Mouse (Mus musculus) splenic B cell, adult 2 months (primary cell): ENCODE results near the gene Pogk.

ENCODE experiments used
- DNase-seq: peaks from one replicate; pipeline ENCODE4 v3.0.0-alpha.2; 2011; ENCODE audit warnings: low read depth, low spot score
- H3K27me3 ChIP-seq: 2 replicates; pipeline ENCODE4 v1.6.1; 2012; ENCODE audit warnings: mild to moderate bottlenecking, low read length, moderate library complexity, mixed read lengths; ENCODE audit not compliant: control insufficient read depth, poor library complexity, insufficient read depth, severe bottlenecking
- H3K36me3 ChIP-seq: 2 replicates; pipeline ENCODE4 v1.6.1; 2012; ENCODE audit warnings: mild to moderate bottlenecking, low read length, moderate library complexity, mixed read lengths; ENCODE audit not compliant: control insufficient read depth, poor library complexity, insufficient read depth, severe bottlenecking

The Pogk gene

DNA sequence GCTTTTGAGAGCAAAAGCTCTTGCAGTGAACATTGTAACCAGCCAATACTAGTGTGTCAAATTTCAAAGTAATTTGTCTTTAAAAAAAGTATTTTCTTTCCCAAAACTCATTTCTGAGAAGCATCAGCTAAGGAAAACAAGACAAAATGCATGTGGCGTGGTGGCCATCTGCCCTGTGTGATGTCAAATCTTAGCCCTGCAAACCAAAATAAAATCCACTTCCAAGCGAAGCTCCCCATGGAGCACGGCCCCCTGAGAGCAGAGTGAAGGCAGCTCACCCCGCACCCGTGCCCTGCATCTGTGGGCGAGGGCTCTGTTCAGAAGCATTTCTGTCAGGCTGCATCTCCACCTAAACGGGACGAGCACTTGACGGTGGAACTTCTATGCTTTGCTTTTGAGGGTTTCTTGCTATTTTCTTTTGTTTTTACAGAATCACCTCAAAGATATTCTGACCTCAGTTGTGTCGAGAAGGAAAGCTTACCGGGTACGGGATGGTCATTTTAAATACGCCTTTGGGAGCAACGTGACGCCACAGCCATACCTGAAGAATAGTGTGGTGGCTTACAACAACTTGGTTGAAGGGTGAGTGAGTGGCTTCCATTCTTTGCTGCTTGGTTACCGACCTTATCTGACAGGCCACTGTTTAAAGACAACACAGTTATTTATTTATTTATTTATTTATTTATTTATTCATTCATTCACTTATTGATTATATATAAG, 20.1 kb downstream of the Pogk start:
- Histone ChIP-seq H3K36me3 (peaks cover 23% of the 10 kb centered on the region), H3K27me3 (no peaks in the 10 kb centered on the region)
- no peak for DNase-seq

DNA sequence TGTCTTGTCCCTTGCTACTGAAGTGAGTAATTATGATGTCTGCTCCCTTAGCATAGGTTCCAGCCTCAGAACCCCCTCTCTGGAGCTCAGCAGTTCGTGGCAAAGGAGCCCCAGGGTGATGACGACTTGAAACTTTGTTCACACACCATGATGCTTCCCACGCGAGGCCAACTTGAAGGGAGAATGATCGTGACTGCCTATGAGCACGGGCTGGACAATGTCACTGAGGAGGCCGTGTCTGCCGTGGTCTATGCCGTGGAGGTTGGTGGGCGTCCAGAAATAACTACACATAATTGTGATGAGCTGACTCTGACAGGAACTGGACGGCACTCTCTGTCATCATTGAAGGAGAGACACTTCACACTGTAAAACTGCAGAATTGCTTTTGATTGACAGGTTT, 21.2 kb downstream of the Pogk start:
- peaks cover 23% of the 10 kb centered on the region for H3K36me3 ChIP-seq
- no peak for DNase-seq
- no peaks in the 10 kb centered on the region for H3K27me3 ChIP-seq

DNA sequence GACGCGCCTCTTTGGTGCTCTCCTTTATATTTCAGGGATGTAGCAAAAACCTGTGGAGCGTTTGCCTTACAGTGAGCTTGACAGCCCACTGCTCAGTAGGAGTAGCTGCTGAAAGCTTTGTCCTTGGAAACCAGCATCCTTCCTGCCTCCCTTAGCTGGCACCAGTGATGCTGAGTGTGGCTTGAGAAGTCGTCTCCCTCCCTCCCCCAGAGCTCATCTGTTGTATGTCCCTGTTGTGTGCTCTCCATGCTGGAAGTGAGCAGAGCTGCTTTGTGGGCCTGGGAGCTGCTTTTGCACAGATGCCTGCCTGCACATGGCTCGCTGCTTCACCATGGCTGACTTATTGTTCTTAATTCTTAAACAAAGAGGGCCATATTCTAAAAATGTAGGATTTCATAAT, 24.2 kb downstream of the Pogk start:
- H3K36me3 ChIP-seq: peaks cover 15% of the 10 kb centered on the region
- H3K27me3 ChIP-seq: no peaks in the 10 kb centered on the region
- DNase-seq: no peak

DNA sequence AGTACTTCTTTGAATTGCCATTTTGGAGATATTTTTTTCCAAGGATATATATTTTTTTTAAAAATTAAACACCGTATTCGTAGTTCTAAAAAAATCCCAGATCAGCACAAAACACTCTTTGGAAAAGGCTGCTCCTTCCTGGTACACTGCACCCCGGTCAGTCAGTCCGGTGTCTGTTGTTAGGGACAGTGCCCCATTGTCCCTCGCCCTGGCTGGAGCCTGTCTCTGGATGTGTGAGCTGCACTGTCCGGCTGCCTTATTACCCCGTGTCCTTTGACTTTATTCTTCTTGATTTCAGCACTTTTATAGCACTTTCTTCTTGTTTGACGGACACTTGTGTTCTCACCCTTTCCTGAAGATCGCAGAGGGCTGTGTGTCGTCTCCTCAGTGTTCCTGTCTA, 25.0 kb downstream of the Pogk start:
- DNase-seq: no peak
- H3K36me3 ChIP-seq: peaks cover 14% of the 10 kb centered on the region
- H3K27me3 ChIP-seq: no peaks in the 10 kb centered on the region

DNA sequence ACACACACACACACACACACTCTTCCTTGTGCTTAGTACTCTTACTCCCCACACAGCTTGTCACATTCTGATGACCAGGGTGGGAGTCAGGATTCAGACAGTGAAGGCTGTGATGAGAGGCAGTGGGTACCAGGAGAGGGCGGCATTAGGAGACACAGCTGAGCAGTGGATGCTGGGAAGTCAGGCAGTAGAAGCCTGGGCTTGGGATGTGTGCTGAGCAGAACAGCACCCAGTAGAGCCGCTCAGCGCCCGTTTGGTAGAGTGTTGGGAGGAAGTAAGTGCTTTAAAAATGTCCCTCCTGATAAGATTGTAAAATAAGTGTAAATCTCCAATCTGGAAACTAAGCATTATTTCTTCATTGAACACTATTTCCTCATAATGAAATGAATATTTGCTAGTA, 27.0 kb downstream of the Pogk start:
- peaks cover 7% of the 10 kb centered on the region for H3K36me3 ChIP-seq
- no peaks in the 10 kb centered on the region for H3K27me3 ChIP-seq
- DNase-seq: no peak

DNA sequence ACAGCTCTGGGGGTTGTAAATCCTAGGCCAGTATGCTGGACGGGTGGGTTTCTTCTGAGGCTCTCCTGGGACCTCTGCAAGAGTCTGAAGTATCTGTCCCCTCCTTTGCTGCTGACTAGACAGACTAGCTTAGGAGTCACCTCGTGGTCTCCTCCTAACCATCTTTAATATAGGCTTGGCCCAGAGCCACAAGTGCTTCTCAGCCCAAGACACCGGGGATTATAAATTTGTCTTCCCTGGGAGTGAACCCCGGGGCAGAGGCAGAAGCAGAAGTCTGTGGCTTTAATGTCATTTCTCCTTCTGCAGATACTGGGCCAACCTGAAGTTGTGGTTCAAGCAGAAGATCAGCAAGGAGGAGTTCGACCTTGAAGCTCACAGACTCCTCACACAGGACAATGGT, 27.8 kb downstream of the Pogk start:
- H3K27me3 ChIP-seq: no peaks in the 10 kb centered on the region
- DNase-seq: no peak
- peaks cover 4% of the 10 kb centered on the region for H3K36me3 ChIP-seq

DNA sequence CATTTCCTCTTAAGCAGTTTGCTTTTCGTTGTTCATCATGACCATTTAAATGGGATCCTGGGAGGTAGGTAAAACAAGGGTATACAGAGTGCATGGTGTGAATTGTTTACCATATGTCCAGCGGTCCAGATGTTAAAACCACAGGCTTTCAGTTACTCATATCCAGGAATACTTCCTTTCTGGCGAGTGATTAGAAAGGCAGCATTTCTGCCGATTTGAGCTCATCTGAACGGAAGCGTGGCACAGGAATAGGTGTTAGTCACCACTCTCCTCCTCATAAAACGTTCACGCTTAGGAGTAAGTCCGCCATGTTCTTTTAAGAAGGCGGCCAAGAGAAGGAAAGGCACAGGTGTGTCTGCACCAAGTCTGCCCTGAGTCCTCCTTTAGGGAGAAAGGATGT, 28.3 kb downstream of the Pogk start:
- H3K36me3 ChIP-seq: peaks cover 4% of the 10 kb centered on the region
- DNase-seq: no peak
- no peaks in the 10 kb centered on the region for H3K27me3 ChIP-seq

GRCm38 (mm10) chr1:166379630-166380231, 29.9 kb downstream of the Pogk start:
- peak; percentile 73 for DNase-seq
- Histone ChIP-seq H3K27me3 (no peaks in the 10 kb centered on the region), H3K36me3 (peaks cover 2% of the 10 kb centered on the region)

- no peaks in the 10 kb centered on the region; the same call in 1 of the 2 replicates for H3K36me3 ChIP-seq
- no peaks in the 10 kb centered on the region for H3K27me3 ChIP-seq
- DNase-seq: peak; percentile 95
Measured at GRCm38 (mm10) chr1:166379013-166379629, 30.5 kb downstream of the Pogk start, which contains the start of gene Tada1. TSS of gene Tada1 (plus strand) at chr1:166379097.

GRCm38 (mm10) chr1:166378431-166379012, 31.1 kb downstream of the Pogk start:
- H3K36me3 ChIP-seq: no peaks in the 10 kb centered on the region; the same call in 1 of the 2 replicates
- DNase-seq: peak; percentile 10
- no peaks in the 10 kb centered on the region for H3K27me3 ChIP-seq

DNA sequence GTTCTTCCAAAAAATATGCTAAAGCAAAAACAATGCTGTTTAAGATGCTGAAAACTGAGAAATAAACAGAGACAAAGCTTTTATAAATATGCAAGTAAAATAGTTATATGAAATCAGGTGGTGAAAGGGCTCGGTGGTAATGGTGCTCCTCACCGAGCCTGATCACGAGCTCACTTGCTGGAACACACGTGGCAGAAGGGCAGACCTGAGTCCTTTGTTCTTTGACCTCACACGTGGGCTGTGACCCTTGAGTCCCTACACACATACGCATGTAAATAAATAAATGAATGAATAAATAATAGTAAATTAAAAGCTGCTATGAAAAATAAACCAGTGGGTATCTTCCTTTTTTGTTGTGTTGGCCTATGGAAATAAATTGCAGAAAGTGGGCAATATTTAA, 32.5 kb downstream of the Pogk start:
- no peaks in the 10 kb centered on the region for H3K36me3 ChIP-seq
- H3K27me3 ChIP-seq: no peaks in the 10 kb centered on the region
- no peak for DNase-seq

- no peaks in the 10 kb centered on the region for H3K36me3 ChIP-seq
- no peak for DNase-seq
- H3K27me3 ChIP-seq: no peaks in the 10 kb centered on the region
Measured at GRCm38 (mm10) chr1:166363122-166363521, 46.5 kb downstream of the Pogk start.

GRCm38 (mm10) chr1:166362659-166363058, 47.0 kb downstream of the Pogk start:
- no peaks in the 10 kb centered on the region for H3K36me3 ChIP-seq
- no peak for DNase-seq

DNA sequence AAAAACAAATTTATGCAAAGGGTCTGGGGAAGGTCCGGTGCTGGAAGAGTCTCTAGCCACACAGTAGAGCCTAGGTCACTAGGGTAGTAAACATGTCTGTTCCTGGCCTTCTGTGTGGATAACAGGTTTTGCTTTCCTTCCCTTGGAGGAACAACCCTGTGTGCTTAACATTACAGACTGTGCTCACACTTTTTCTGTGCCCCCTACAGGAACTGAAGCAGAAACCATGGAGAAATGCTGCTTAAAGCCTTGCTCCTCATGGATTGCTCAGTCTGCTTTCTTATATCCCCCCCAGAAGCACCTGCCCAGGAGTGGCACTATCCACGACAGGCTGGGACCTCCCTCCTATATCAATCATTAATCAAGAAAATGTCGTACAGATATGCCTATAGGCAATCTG, 47.8 kb downstream of the Pogk start:
- Histone ChIP-seq H3K36me3 (no peaks in the 10 kb centered on the region), H3K27me3 (no peaks in the 10 kb centered on the region)

More at GRCm38 (mm10) chr1:166362659-166363058, 47.0 kb downstream of the Pogk start:
- no peaks in the 10 kb centered on the region for H3K27me3 ChIP-seq

DNA sequence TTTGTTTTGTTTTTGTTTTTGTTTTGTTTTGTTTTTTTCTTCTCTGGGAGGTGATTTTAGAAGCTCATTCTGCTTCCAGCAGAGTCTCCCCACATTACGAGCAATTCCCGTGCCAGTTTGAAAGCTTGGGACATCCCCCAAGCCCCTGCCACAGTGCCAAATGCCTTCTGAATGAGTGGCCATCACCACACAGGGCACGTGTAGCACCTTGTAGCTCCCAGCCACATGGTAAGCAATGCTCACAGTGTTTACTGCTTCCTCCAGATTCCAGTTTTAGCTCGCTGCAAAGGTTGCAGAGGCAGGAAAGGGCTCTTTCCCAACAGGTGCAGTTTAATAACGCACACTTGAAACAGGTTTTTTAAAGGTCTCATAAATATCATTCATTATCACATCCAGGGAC, 48.8 kb downstream of the Pogk start:
- no peak for DNase-seq
- no peaks in the 10 kb centered on the region for H3K27me3 ChIP-seq
- H3K36me3 ChIP-seq: no peaks in the 10 kb centered on the region

More for the DNA sequence above, 47.8 kb downstream of the Pogk start:
- no peak for DNase-seq
